Mouse (Mus musculus) left cerebral cortex, adult 18-20 months (tissue): ENCODE measurements around the gene Nicn1. TPM values are rescaled to one million over a fixed set of nuclear protein-coding genes. Genes with fewer than 3 reads are reported as not detected.
"Not testable (repeated sequence)": the region's sequence is repeated elsewhere in the genome, so short reads cannot be mapped to it uniquely, and the experiment has no call there.

ENCODE experiments used
- DNase-seq, 2 experiments: peaks; one replicate each; pipeline ENCODE4 v3.0.0; 2021 to 2022; ENCODE audit warnings: low spot score in 2 of 2, mixed read lengths in 1 of 2
- long read RNA-seq, 2 experiments: library from polyadenylated mRNA; stranded (forward); transcript quantifications; one replicate each; pipeline ENCODE4 v2.0.0; 2021
- total RNA-seq, 2 experiments: library from RNA; stranded (reverse); gene quantifications; 2 replicates each; pipeline ENCODE4 v1.2.3; 2021

Nicn1 gene
- 100 to 1,000 TPM; 140 to 145 TPM for total RNA-seq
- long read RNA-seq, experiment 1, transcript Nicn1-201 (6 exons, 2,133 nt): major isoform, 191 of 220 reads
- long read RNA-seq, experiment 1, partial matches to known transcripts: 14 of 220 reads
- long read RNA-seq, experiment 1, other reads (novel, unspliced or antisense): 15 of 220 reads
- long read RNA-seq, experiment 2, transcript Nicn1-201 (6 exons, 2,133 nt): major isoform, 117 of 151 reads
- long read RNA-seq, experiment 2, partial matches to known transcripts: 21 of 151 reads
- long read RNA-seq, experiment 2, other reads (novel, unspliced or antisense): 13 of 151 reads

DNA sequence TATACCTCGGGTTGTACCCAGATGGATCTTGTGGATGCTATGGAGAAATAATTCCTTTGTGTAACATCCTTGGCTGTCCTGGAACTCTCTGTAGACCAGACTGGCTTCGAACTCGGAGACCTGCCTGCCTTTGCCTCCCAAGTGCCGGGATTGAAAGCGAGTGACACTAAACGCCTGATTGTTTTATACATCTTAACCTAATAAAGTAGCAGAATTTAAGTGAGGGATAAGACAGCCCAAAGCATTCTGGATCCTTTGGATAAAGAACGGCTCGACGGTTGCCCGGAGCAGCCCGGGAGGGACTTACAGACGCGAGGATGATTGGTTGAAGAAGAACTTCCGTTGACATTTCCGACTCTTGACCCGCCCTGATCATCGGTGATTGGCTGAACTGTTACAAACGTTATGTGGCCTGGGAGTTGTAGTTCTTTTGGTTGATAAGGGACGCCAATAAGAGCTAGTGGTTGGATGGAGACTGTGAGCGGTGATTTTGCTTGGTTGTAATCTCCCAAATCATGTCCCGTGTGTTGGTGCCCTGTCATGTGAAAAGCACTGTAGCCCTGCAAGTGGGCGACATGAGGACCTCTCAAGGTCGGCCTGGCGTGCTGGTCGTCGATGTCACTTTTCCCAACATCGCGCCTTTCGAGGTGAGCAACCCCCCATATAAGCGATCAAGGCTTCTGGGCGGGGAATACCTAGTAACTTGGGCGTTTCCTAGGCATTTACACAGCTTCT lies at the start of gene Nicn1:
Gene Nicn1 (plus strand): TSS at position 414 of the 735 bp plus-strand sequence.
- peak; percentile 88 to 93 for DNase-seq

DNA sequence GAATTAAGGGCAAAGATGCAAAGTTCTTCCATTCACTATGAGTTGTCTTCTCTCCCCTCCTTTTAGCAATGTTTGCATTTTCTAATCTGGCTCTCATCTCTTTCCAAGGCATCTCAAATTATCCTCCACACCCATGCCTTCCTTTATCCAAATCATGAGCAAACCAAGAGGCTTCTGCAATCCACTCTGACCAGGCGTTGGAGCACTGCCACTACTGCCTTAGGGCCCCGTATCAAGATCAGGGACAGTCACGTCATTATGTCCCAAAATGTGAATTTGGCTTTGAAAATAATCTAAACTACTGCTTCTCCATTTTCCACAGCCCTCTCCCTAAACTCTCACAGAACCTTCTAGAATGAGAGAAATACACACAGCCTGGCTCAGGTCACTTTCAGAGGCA lies 45.7 kb upstream of the Nicn1 start:
- no peak for DNase-seq

- DNase-seq: no peak
These were observed 45.2 kb upstream of the Nicn1 start for GRCm38 (mm10) chr9:108244984-108245383.

DNA sequence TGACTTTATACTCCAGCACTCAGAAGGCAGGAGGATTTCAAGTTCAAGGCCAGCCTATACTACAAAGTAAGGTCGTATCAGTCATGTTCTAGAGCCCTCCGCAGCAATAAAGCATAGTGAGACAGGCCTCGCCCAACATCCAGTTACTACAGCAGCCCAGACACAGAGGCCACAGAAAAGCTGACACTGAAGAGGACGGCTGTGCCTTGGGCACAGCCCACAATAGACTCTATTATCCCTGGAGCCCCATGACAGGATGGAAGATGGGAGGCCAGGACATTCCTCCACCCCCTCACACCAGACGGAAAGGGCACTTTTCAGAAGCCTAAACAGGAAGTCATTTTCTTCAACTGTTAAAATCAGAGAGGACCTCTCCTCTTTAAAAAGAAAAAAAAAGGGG lies 41.3 kb upstream of the Nicn1 start:
- DNase-seq: no peak

GRCm38 (mm10) chr9:108251877-108252276 lies 38.4 kb upstream of the Nicn1 start:
- no peak for DNase-seq

DNA sequence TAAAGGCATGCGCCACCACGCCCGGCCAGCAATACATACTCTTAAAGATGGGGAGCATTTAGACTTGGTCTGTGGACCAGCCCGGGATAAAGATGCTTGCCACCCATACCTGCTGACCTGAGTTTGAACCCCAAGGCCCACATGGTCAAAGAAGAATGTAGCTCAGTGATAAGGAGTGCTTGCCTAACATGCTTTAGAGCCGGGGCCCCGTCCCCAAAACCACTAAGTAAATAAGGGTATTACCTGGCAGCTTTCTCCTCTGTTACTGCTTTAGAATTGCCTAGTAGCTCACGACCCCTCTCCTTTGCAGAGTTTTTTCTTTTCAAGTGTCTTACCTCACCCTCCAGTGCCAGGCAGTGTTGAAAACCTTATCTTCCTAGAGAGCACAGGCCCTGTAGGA lies 37.5 kb upstream of the Nicn1 start:
- no peak for DNase-seq

DNA sequence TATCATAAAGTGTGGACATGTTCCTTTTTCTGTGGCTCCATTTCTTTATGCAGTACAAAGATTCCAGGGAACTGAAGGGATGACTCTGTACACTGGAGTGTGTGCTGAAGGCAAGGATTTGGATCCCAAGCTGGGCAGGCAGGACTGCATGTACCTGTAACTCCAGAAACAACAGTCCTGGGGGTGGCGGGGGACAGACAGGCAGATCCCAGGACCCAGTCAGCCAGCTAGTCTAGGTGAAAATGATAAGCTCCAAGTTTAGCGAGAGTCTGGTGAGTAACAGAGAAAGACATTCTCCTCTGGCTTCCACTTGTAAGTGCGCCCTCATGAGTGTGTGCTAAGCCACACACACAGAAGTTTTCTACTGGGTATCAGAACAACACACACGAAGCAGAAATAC lies 29.7 kb upstream of the Nicn1 start:
- no peak for DNase-seq

DNA sequence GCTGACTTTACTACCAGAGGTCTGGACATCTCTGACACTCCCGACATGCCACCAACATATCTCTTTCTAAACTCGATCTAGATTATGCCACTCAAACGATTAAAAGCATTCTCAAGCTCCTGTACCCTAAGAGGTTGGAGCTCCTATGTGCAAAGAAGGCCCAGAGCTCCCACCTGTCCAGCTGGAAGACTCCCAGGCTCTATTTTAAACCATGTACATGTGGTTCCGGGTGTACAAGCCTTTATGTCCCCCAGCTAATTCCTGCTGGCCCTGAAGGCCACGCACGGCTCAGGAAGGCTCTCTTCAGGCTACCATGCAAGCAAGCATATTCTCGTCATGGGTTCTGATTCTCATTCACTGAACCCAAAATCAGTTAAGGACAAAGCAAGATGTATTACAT lies 28.4 kb upstream of the Nicn1 start:
- DNase-seq: no peak

GRCm38 (mm10) chr9:108262494-108263049 lies 27.7 kb upstream of the Nicn1 start:
- DNase-seq: no peak

GRCm38 (mm10) chr9:108263131-108263681 lies 27.0 kb upstream of the Nicn1 start:
- peak; percentile 34 to 45 for DNase-seq

DNA sequence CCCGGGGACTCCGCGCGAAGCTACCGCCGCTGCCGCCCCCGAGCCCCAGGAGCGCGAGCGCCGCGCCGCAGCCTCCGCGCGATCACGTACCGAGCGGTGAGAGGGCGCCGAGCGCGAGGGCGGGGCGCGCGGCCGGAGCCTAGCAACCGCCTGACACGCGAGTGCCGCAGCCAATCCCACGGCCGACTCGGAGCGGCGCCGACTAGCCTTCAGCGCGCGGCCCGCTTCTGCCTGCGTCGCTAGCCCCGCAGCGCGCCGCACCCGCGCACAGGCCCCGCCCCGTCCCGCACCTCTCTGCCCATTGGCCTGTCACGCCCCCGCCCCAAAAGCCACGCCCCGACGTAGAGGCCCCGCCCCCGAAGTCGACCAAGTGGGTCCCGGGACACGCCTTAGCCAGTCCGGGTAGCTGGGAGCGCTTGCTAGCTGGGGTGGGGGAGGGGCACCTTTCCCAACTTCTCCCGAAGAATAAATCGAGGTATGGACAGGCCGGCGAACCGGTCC lies 26.5 kb upstream of the Nicn1 start, which contains the start of gene Dag1:
Gene Dag1 (minus strand): TSS at position 269 of the 501 bp plus-strand sequence.
- DNase-seq: peak; percentile 98 to 99

DNA sequence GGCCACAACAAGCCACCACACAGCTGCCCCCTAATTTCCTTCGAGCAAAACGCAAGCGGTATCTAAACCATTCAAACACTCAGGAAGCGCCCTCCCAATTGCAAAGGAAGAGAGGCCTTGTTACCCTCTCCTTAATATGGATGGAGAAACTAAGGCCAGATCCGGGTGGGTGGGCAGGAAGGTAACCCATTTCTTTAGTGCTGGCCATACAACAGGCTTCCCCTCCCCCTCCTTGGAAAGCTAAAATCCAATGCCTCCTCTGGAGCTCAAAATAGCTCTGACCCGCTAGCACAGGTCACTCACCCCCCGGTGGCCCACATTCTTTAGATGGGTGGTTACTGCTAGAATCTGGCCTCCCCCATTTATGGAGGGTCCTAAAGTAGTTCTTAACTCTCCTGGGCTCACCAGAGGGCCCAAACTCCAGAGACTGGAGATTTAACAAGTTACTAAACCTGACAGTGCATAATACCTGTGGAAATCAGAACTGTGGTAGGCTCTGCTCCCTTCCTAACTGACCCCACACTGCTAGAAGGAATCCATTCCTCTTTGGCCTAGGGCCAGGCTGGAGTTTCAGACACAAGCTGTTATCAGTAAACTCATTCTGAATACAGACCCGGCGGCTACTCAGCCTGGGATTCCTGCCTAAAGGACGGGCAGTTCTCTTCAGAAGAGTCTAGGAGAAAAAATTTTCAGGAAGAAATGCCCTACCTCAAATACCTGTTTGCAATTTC lies 25.9 kb upstream of the Nicn1 start:
- DNase-seq: no peak

- DNase-seq: no peak
These were observed 23.8 kb upstream of the Nicn1 start for GRCm38 (mm10) chr9:108266261-108266935.

DNA sequence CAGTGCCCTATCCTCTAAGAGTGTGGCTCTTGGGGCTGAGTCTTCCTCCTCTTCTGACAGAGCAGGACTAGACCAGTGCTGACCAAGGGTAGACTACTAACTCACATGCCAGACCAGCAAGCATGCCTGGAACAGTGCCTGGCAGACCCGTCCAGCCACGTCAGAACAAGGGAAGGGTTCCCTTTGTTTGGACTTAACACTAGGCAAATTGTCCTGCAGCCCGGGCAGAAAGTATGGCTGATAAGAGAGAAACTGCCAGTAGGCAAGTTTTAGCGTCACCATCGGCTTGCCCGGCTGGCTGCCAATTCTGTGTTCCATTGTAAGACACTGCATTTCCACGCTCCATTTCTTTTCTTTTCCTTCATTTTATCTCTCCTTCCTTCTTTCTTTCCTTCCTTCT lies 22.5 kb upstream of the Nicn1 start:
- DNase-seq: no peak

GRCm38 (mm10) chr9:108268701-108269100 lies 21.5 kb upstream of the Nicn1 start:
- not testable (repeated sequence) for DNase-seq

DNA sequence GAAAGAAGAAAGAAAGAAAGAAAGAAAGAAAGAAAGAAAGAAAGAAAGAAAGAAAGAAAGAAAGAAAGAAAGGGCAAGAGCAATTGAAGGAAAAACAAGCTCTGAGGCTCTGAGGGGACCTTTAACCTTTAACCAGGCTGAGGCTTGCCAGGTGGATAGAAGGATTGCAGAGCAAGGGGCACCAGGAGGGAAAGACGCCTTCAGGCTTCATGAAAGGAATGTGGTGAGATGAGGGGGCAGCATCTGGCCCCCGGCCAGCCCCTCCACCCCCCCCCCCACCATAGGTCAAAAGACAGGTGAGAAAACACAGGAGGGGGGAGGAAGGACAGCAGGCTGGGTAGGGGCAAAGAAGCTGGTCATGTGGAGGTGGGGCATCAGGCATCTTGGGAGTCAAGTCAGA lies 18.3 kb upstream of the Nicn1 start:
- DNase-seq: no peak

- no peak for DNase-seq
These were observed 17.5 kb upstream of the Nicn1 start for GRCm38 (mm10) chr9:108272691-108273090.

- DNase-seq: no peak
These were observed 16.7 kb upstream of the Nicn1 start for GRCm38 (mm10) chr9:108273485-108273884.

DNA sequence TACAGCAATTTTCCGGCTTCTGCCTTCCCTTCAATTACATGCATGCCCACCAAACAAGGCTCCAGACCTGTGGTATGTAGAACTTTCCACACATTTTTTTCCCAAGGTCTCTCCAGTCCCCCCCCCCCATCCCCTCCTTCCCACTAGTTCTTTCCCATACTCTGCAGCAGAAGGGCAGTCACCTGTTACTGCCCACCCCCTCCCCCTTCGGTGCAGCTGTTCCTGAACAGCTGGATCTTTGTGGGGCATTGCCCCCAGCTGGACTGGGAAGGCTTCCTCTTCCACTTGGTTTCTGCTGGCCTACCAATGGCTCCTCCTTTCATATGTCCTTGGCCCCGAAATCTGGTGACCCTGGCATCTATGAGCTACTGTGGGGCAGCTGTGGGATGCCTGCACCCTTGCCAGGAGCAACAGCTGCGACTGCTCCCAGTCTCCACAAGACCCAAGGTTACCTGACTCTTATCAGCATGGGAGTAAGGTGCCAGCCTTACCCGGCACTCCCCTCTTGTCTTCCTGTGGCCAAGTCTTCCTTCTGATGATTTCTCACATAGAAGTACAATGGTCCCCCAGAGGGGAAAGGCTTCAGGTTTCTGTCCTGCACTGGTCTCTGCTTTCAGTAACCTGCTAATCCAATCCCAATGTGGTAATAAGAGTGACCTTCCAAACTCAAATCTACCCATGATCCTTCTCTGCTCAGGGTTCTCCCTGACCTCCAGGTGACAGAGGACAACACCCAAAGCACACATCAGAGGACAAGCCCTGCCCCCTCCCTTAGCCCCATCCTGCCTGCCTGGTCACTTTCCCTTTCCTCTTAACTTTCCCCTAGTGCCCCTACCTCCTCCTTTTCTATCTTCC lies 15.5 kb upstream of the Nicn1 start:
- DNase-seq: no peak

GRCm38 (mm10) chr9:108275331-108275659 lies 14.9 kb upstream of the Nicn1 start:
- DNase-seq: no peak
